Comparison of ENCODE assay signal across 8 mouse cellular contexts in the genomic region with DNA sequence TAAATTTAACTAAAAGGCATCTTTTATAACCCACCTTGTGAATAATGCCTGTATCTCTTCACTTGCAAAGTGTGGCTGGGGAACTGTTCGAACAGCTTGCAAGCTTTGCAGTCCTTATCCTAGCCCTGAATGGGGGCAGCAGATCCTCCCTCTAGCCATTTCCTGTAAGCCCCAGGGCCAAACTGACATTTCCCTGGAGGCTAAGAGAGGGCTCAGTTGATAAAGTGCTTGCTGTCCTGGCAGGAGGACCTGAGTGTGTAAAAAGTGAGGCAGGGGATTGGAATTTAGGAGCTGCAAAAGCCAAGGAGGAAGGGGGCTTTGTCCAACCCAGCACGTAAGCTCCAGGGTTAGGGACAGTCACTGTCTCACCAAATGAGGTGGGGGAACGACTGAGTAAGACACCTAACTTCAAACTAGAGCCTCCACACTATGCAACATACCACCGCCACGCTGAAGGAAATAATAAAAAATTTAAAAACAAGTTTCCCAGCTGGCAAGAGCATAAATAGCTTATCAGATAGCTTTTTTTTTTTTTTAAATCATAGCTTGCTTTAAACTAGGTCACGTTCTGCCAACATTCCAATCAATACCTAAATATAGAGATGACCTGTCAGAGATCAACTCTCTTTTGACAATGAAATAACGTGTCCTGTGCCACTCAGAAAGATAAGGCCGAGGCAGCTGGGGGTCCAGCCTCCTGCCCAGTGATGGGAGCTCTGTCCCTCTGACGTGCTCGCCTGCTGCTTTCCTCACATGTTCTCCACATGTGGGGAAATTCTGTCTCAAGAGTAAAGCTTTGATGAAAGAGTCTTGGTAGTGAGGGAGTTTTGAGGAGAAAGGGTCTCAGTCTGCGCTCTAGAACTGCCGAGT.
DNase-seq lines count a peak whose midpoint lies in the region; ATAC-seq lines count a peak whose summit lies in the region.

No protein-coding gene starts in this region.

- ATAC-seq in heart, embryonic 12.5 days (ENCODE audit: insufficient number of reproducible peaks, low FRiP score): no peak
- ATAC-seq in liver, embryonic 12.5 days: no peak

- no peaks in the 10 kb centered on the region for H3K9me3 ChIP-seq in heart, embryonic 12.5 days (replicated peaks)
- H3K9me3 ChIP-seq in liver, embryonic 12.5 days (replicated peaks): no peaks in the 10 kb centered on the region

- H3K27me3 ChIP-seq in heart, embryonic 12.5 days (replicated peaks): no peaks in the 10 kb centered on the region
- H3K27me3 ChIP-seq in liver, embryonic 12.5 days (replicated peaks): peaks cover 25% of the 10 kb centered on the region; the same call in 1 of the 2 replicates

- H3K4me2 ChIP-seq in heart, embryonic 12.5 days: 0 out of 2 replicates have a peak overlapping the region, but pooled peaks have one; percentile 0
- H3K4me2 ChIP-seq in liver, embryonic 12.5 days: no peak overlapping the region

- WGBS in heart, embryonic 12.5 days: 16% methylated on average over 12 of the region's 12 CpGs
- 31% methylated on average over 12 of the region's 12 CpGs for WGBS in liver, embryonic 12.5 days (ENCODE audit: insufficient replicate concordance)

- no peak overlapping the region for H3K4me3 ChIP-seq in heart, embryonic 12.5 days
- no peak overlapping the region for H3K4me3 ChIP-seq in liver, embryonic 12.5 days

- H3K9ac ChIP-seq in heart, embryonic 12.5 days: no peak overlapping the region
- no peak overlapping the region for H3K9ac ChIP-seq in liver, embryonic 12.5 days

- H3K4me1 ChIP-seq in heart, embryonic 12.5 days (replicated peaks): peaks cover 74% of the 10 kb centered on the region
- H3K4me1 ChIP-seq in liver, embryonic 12.5 days: peaks cover 40% of the 10 kb centered on the region

- no peaks in the 10 kb centered on the region for H3K36me3 ChIP-seq in heart, embryonic 12.5 days
- H3K36me3 ChIP-seq in liver, embryonic 12.5 days: no peaks in the 10 kb centered on the region

- H3K27ac ChIP-seq in heart, embryonic 12.5 days (ENCODE audit: poor library complexity, severe bottlenecking): peak overlapping the region; percentile 83
- peak overlapping the region; percentile 29; the same call in 1 of the 2 replicates for H3K27ac ChIP-seq in liver, embryonic 12.5 days

- peak; percentile 67 for DNase-seq in adrenal gland, adult 2 months
- no peak for DNase-seq in adrenal gland, postnatal 4 days (ENCODE audit: low spot score in 2 of 2)
- peak; percentile 15 to 48 for DNase-seq in lung, postnatal 4 days
- no peak for DNase-seq in lung, postnatal 25 days (ENCODE audit: low spot score)
- no peak for DNase-seq in frontal cortex, postnatal 10 days (ENCODE audit: low spot score in 2 of 2)
- DNase-seq in layer of hippocampus, postnatal 14 days (ENCODE audit: low spot score in 2 of 2): no peak

Comparison
In these comparisons a context has a peak if more than half of its experiments do, and no peak if none do; other contexts are left out.
1. DNase-seq: peak in adrenal gland, adult 2 months (single experiment) and lung, postnatal 4 days (2 of 2); none in adrenal gland, postnatal 4 days (0 of 2), lung, postnatal 25 days (single experiment), frontal cortex, postnatal 10 days (0 of 2) and layer of hippocampus, postnatal 14 days (0 of 2).